Mouse (Mus musculus): ENCODE measurements around the gene Dcpp2. TPM values are rescaled to one million over a fixed set of nuclear protein-coding genes. Genes with fewer than 3 reads are reported as not detected.
A peak's percentile ranks its signal among the peaks of the same experiment; 100 is the strongest.
"Not testable (repeated sequence)": the region's sequence is repeated elsewhere in the genome, so short reads cannot be mapped to it uniquely, and the experiment has no call there.

The Dcpp2 gene
- not detected for total RNA-seq (2021)
- long read RNA-seq, experiment 1 = 0 reads
- long read RNA-seq, experiment 2 = 0 reads

GRCm38 (mm10) chr17:23880576-23880975 lies at the start of gene Dcpp2, which contains the start of gene Dcpp1:
Dcpp2 (plus strand) TSS chr17:23880880.
Dcpp1 (plus strand) TSS chr17:23880876.
- not testable (repeated sequence) for DNase-seq (ENCODE audit: extremely low spot score in 1 of 2, low spot score in 2 of 2); H3K27ac ChIP-seq
- intact Hi-C loops (cut with DNase I) = loop anchor here (5.0 kb wide), 1 partner anchor 42 kb away; no protein-coding TSS in a partner anchor

GRCm38 (mm10) chr17:23831201-23831600 lies 49.5 kb upstream of the Dcpp2 start:
- no peak for TF ChIP-seq CTCF (IDR thresholded peaks at IDR 0.05)
- intact Hi-C loops (cut with DNase I) = no loop called here
- no peak overlapping the region for H3K27ac ChIP-seq
- no peak for DNase-seq (ENCODE audit: extremely low spot score in 1 of 2, low spot score in 2 of 2)
- H3K4me3 ChIP-seq = no peak overlapping the region

More at GRCm38 (mm10) chr17:23880576-23880975, at the start of gene Dcpp2, which contains the start of gene Dcpp1:
- not testable (repeated sequence) for H3K4me3 ChIP-seq

GRCm38 (mm10) chr17:23836006-23836575 lies 44.6 kb upstream of the Dcpp2 start, which contains the start of gene Prss33:
Prss33 (minus strand) TSS chr17:23836056.
- DNase-seq (ENCODE audit: extremely low spot score in 1 of 2, low spot score in 2 of 2) = no peak
- intact Hi-C loops (cut with DNase I) = no loop called here
- Histone ChIP-seq H3K27ac (no peak within 1 kb of the TSS), H3K4me3 (no peak within 1 kb of the TSS)
- TF ChIP-seq CTCF (IDR thresholded peaks at IDR 0.05) = no peak

- DNase-seq (ENCODE audit: extremely low spot score in 1 of 2, low spot score in 2 of 2) = no peak
- peak; percentile 88 for TF ChIP-seq CTCF (IDR thresholded peaks at IDR 0.05)
- H3K4me3 ChIP-seq = no peak overlapping the region
- intact Hi-C loops (cut with DNase I) = loop anchor here (5.0 kb wide), 1 partner anchor 69 kb away; the partner anchor contains the start of gene Flywch1
- H3K27ac ChIP-seq = no peak overlapping the region
Observed at GRCm38 (mm10) chr17:23841145-23841544, 39.5 kb upstream of the Dcpp2 start.

- TF ChIP-seq CTCF (IDR thresholded peaks at IDR 0.05) = peak; percentile 20
- no peak overlapping the region for H3K27ac ChIP-seq
- DNase-seq (ENCODE audit: extremely low spot score in 1 of 2, low spot score in 2 of 2) = no peak
- no peak overlapping the region for H3K4me3 ChIP-seq
- intact Hi-C loops (cut with DNase I) = loop anchor here (5.0 kb wide), 1 partner anchor 71 kb away; the partner anchor contains the start of gene Flywch1
Observed at GRCm38 (mm10) chr17:23843141-23843811, 37.4 kb upstream of the Dcpp2 start.

GRCm38 (mm10) chr17:23843812-23844273 lies 36.8 kb upstream of the Dcpp2 start, which contains the start of the genes Prss32 and Prss41:
Prss32 (plus strand) TSS chr17:23843855.
Prss41 (minus strand) TSS chr17:23844172.
- peak; percentile 66 for TF ChIP-seq CTCF (IDR thresholded peaks at IDR 0.05)
- H3K27ac ChIP-seq = no peak within 1 kb of the TSS
- intact Hi-C loops (cut with DNase I) = loop anchor here (5.0 kb wide), 1 partner anchor 72 kb away; the partner anchor contains the start of gene Flywch1
- no peak for DNase-seq (ENCODE audit: extremely low spot score in 1 of 2, low spot score in 2 of 2)
- H3K4me3 ChIP-seq = 0 out of 2 replicates have a peak within 1 kb of the TSS, but pooled peaks have one; percentile 21

GRCm38 (mm10) chr17:23850028-23850427 lies 30.7 kb upstream of the Dcpp2 start:
- peak; percentile 11 for TF ChIP-seq CTCF (IDR thresholded peaks at IDR 0.05)
- intact Hi-C loops (cut with DNase I) = no loop called here
- H3K4me3 ChIP-seq = no peak overlapping the region
- DNase-seq (ENCODE audit: extremely low spot score in 1 of 2, low spot score in 2 of 2) = no peak
- no peak overlapping the region for H3K27ac ChIP-seq

- TF ChIP-seq CTCF (IDR thresholded peaks at IDR 0.05) = peak; percentile 81
- intact Hi-C loops (cut with DNase I) = loop anchor here (1.0 kb wide), 1 partner anchor 109 kb away; no protein-coding TSS in a partner anchor
- H3K27ac ChIP-seq = no peak overlapping the region
- no peak overlapping the region for H3K4me3 ChIP-seq
- DNase-seq (ENCODE audit: extremely low spot score in 1 of 2, low spot score in 2 of 2) = peak; percentile 26 to 41
Observed at GRCm38 (mm10) chr17:23850853-23851749, 29.6 kb upstream of the Dcpp2 start.

GRCm38 (mm10) chr17:23853292-23853691 lies 27.4 kb upstream of the Dcpp2 start:
- DNase-seq (ENCODE audit: extremely low spot score in 1 of 2, low spot score in 2 of 2) = no peak
- intact Hi-C loops (cut with DNase I) = no loop called here

GRCm38 (mm10) chr17:23854229-23854765 lies 26.4 kb upstream of the Dcpp2 start:
- H3K27ac ChIP-seq = no peak overlapping the region
- no peak overlapping the region for H3K4me3 ChIP-seq
- DNase-seq (ENCODE audit: extremely low spot score in 1 of 2, low spot score in 2 of 2) = no peak
- TF ChIP-seq CTCF (IDR thresholded peaks at IDR 0.05) = no peak
- intact Hi-C loops (cut with DNase I) = no loop called here

More at GRCm38 (mm10) chr17:23853292-23853691, 27.4 kb upstream of the Dcpp2 start:
- no peak overlapping the region for H3K4me3 ChIP-seq
- peak; percentile 42 for TF ChIP-seq CTCF (IDR thresholded peaks at IDR 0.05)
- H3K27ac ChIP-seq = no peak overlapping the region

- no peak overlapping the region for H3K4me3 ChIP-seq
- H3K27ac ChIP-seq = no peak overlapping the region
- TF ChIP-seq CTCF (IDR thresholded peaks at IDR 0.05) = no peak
- intact Hi-C loops (cut with DNase I) = no loop called here
- DNase-seq (ENCODE audit: extremely low spot score in 1 of 2, low spot score in 2 of 2) = no peak
Observed at GRCm38 (mm10) chr17:23857193-23857592, 23.5 kb upstream of the Dcpp2 start.

Data from left cerebral cortex, adult 2 months (tissue).